Mouse (Mus musculus) forebrain, embryonic 12.5 days (tissue): ENCODE results near the gene Phc2. TPM values are rescaled to one million over a fixed set of nuclear protein-coding genes. Genes with fewer than 3 reads are reported as not detected.

Experiments
- ATAC-seq: fragments of 200-750 bp; cut with Nextera tagmentation; 2 replicates; pipeline ENCODE4 v1.8.0; 2017; ENCODE audit warnings: moderate TSS enrichment; ENCODE audit not compliant: low FRiP score
- H3K27ac ChIP-seq: fragments of 300-500 bp; sonication (generic); 2 replicates; pipeline ENCODE4 v1.5.1; 2016; ENCODE audit warnings: mild to moderate bottlenecking
- H3K27me3 ChIP-seq: fragments of 300-500 bp; sonication (generic); 2 replicates; pipeline ENCODE4 v1.6.1; 2016; ENCODE audit warnings: mild to moderate bottlenecking
- H3K36me3 ChIP-seq: fragments of 300-500 bp; sonication (generic); replicated peaks from 2 replicates; pipeline ENCODE4 v1.6.1; 2016; ENCODE audit warnings: mild to moderate bottlenecking
- H3K4me1 ChIP-seq: fragments of 300-500 bp; sonication (generic); 2 replicates; pipeline ENCODE4 v1.6.1; 2016
- H3K4me2 ChIP-seq: fragments of 300-500 bp; sonication (generic); 2 replicates; pipeline ENCODE4 v1.6.1; 2016; ENCODE audit warnings: mild to moderate bottlenecking, moderate library complexity
- H3K4me3 ChIP-seq: fragments of 300-500 bp; sonication (generic); replicated peaks from 2 replicates; pipeline ENCODE4 v1.5.1; 2016; ENCODE audit warnings: mild to moderate bottlenecking
- H3K9ac ChIP-seq: fragments of 300-500 bp; sonication (generic); 2 replicates; pipeline ENCODE4 v1.6.1; 2016; ENCODE audit warnings: mild to moderate bottlenecking
- H3K9me3 ChIP-seq: fragments of 300-500 bp; sonication (generic); 2 replicates; pipeline ENCODE4 v1.6.1; 2016
- WGBS: fragments of 180-500 bp; shearing (Covaris S2); methylation state at CpG from one replicate; pipeline ENCODE4 v1.1.7; 2016; 5-methylcytosine and 5-hydroxymethylcytosine counted together
- polyA plus RNA-seq: library from polyadenylated mRNA; unstranded; fragments of >200 nt; fragmentation: Nextera tagmentation; extraction: Ambion mirVana; gene quantifications from 2 replicates; pipeline ENCODE4 v1.2.1, GENCODE M21; 2016

Gene Phc2
- polyA plus RNA-seq, 1 experiment from 2014 or later = 148 TPM

DNA sequence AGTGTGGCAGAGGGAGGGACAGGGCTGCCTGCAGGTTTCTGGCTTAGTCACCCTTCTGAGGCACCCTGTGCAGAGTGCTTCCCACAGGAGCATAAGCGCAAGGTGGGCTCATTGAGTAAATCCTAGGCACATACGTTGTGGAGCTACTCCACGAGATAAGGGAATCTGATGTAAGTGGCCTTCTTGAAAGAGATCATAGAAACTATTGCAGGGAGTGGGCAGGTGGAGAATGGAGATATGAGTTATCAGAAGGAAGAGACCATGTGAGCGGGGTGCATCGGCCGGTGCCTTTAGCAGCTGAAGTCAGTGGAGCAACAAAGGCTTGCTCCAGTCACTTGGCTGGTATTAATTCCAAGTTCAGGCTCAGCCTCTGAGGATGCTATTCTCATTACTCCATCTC lies 105.5 kb downstream of the Phc2 start:
- Histone ChIP-seq H3K4me3 (no peak overlapping the region), H3K36me3 (peaks cover 10% of the 10 kb centered on the region), H3K4me2 (no peak overlapping the region), H3K9ac (no peak overlapping the region), H3K27me3 (no peaks in the 10 kb centered on the region), H3K4me1 (peaks cover 12% of the 10 kb centered on the region), H3K9me3 (peaks cover 7% of the 10 kb centered on the region), H3K27ac (no peak overlapping the region)
- no peak for ATAC-seq
- WGBS = 94% methylated on average over 6 of the region's 6 CpGs

DNA sequence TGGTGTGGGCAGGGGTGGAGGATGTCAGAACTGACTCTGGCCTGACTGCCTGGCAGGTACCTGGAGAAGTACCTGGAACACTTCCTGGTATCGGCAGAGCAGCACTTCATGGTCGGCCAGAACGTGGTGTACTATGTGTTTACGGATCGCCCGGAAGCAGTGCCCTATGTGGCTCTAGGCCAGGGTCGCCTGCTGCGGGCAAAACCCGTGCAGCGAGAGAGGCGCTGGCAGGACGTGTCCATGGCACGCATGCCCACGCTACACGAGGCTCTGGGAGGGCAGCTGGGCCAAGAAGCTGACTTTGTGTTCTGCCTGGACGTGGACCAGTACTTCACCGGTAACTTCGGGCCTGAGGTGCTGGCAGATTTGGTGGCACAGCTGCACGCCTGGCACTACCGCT lies 112.4 kb downstream of the Phc2 start:
- no peak overlapping the region for H3K4me3 ChIP-seq
- no peak overlapping the region for H3K27ac ChIP-seq
- ATAC-seq = no peak
- H3K27me3 ChIP-seq = no peaks in the 10 kb centered on the region
- H3K4me2 ChIP-seq = no peak overlapping the region
- 95% methylated on average over 20 of the region's 20 CpGs for WGBS
- no peak overlapping the region for H3K9ac ChIP-seq
- H3K4me1 ChIP-seq = no peaks in the 10 kb centered on the region
- H3K9me3 ChIP-seq = peaks cover 7% of the 10 kb centered on the region
- peaks cover 2% of the 10 kb centered on the region; the same call in 1 of the 2 replicates for H3K36me3 ChIP-seq

DNA sequence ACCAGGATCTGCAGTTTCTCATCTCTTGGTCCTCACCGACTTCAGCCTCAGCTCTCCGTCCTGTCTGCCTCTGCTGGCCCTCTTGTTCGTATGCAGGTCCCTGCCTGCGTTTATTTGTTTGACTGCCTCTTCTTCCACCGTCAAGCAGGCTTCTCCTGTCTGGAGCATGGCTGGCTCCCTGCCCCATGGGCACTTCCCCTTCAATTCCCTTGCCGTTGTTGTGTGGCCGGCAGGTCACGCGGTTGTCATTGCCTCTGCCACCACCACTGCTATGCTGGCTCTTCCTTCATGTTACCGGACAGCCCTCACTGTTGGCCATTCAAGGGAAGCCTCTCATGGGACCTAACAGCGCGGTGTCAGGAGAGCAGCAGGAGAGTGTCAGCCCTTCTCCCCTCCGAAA lies 113.6 kb downstream of the Phc2 start:
- no peaks in the 10 kb centered on the region for H3K27me3 ChIP-seq
- H3K9me3 ChIP-seq = peaks cover 2% of the 10 kb centered on the region
- no peak for ATAC-seq
- H3K4me3 ChIP-seq = no peak overlapping the region
- no peak overlapping the region for H3K27ac ChIP-seq
- WGBS = 83% methylated on average over 13 of the region's 13 CpGs
- H3K4me2 ChIP-seq = no peak overlapping the region
- peaks cover 14% of the 10 kb centered on the region for H3K36me3 ChIP-seq
- no peak overlapping the region for H3K9ac ChIP-seq
- H3K4me1 ChIP-seq = no peaks in the 10 kb centered on the region

DNA sequence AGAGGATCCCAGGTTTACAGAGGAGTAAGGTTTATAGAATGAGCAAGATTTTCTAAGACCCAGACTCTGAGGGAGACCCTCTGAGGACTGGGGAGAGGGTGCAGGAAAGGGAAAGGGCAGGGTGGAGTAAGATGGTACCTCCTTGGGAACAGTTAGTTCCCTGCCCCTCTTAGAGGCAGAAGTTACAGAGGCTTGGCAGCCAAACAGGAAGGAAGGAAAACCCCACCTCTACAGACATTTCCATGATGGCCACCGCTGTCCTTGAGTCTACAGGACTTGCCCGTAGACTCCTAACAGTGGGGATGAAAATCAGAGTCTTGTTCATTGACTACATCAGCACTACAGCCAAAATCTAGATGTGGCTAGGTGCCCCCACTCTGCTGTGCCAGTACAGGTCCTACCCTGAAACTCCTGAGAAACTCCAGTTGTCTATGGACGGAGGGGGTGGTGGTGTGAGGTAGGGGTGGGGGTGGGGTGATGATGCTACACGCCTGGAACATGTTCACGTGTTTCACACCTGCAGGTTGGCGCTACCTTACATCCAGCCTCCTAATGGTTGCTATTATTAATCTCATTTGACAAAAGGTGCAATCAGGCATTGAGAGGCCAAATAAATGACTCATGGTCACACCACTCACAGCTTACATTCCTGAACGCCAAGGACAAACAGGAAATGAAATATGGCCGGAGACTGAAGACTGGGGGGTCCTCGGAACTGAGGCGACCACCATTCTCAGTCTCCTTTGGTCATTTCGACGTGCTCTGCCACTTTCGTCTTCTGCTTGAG lies 115.3 kb downstream of the Phc2 start:
- no peaks in the 10 kb centered on the region for H3K27me3 ChIP-seq
- H3K4me2 ChIP-seq = no peak overlapping the region
- 86% methylated on average over 13 of the region's 13 CpGs for WGBS
- ATAC-seq = no peak
- peaks cover 31% of the 10 kb centered on the region for H3K36me3 ChIP-seq
- no peak overlapping the region for H3K9ac ChIP-seq
- H3K27ac ChIP-seq = no peak overlapping the region
- no peaks in the 10 kb centered on the region for H3K4me1 ChIP-seq
- H3K9me3 ChIP-seq = no peaks in the 10 kb centered on the region
- no peak overlapping the region for H3K4me3 ChIP-seq

DNA sequence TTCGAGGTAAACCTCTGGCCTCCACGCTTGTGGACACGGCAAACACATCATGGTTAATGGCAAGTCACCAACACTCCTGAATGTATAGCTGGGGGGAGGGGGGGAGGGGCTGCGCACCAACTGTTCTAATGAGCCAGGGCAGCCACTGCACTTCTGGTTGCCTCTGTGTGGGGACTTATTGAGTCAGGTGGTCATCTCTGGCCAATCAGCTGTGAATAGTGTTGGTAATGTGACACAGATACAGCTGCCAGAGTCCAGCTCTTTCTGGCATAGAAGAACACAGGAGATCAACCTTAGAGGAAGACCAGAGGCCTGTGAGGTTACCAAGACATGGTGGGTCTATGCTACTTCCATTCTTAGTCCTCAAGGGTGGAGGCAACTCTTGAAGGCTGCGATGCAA lies 116.2 kb downstream of the Phc2 start:
- Histone ChIP-seq H3K9me3 (no peaks in the 10 kb centered on the region), H3K4me1 (no peaks in the 10 kb centered on the region), H3K27me3 (no peaks in the 10 kb centered on the region), H3K4me2 (no peak overlapping the region), H3K9ac (no peak overlapping the region), H3K36me3 (peaks cover 39% of the 10 kb centered on the region), H3K27ac (no peak overlapping the region), H3K4me3 (no peak overlapping the region)
- ATAC-seq = no peak
- WGBS = 81% methylated on average over 5 of the region's 5 CpGs

DNA sequence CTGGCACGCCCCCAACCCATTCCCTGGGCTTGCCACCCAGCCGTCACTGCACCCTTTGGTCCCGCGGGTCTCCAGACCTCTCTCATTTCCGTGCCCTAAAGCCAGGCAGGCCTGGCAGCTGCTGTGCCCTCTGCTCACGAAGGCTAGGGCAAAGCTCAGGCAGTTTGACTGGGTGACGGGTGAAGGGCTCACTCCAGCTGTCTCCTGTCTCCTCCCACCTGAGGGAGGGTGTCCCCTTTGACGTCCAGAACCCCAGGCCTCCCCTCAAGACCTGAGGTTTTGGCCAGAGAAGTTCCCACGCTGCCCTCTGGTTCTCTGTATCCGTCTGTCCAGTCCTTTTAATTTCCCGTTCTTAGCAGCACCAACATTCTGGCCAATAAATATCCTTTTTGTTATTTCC lies 119.3 kb downstream of the Phc2 start:
- Histone ChIP-seq H3K9me3 (no peaks in the 10 kb centered on the region), H3K4me3 (no peak overlapping the region), H3K27ac (no peak overlapping the region), H3K4me2 (no peak overlapping the region), H3K36me3 (peaks cover 69% of the 10 kb centered on the region), H3K27me3 (no peaks in the 10 kb centered on the region), H3K9ac (no peak overlapping the region), H3K4me1 (no peaks in the 10 kb centered on the region; the same call in 1 of the 2 replicates)
- WGBS = 91% methylated on average over 11 of the region's 11 CpGs
- ATAC-seq = no peak

DNA sequence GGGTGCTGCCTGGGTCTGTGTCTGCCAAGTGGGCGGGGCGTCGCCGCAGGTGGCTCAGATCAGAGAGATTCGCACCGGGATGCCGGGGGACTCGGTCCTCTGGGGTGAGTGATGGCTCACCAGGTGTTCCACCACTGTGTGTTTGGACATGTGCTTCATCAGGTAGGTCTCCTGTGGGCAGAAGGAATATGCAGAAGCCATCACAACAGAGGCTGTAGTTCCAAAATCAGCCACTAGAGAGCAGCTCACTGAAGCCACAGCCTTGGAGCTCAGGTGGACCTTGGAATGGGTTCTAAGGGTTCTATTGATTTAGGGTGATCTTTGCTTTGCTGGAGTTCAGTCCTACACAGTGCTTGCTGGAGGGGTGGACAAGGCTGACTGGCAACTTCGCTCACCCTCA lies 120.0 kb downstream of the Phc2 start:
- ATAC-seq = no peak
- peaks cover 76% of the 10 kb centered on the region for H3K36me3 ChIP-seq

DNA sequence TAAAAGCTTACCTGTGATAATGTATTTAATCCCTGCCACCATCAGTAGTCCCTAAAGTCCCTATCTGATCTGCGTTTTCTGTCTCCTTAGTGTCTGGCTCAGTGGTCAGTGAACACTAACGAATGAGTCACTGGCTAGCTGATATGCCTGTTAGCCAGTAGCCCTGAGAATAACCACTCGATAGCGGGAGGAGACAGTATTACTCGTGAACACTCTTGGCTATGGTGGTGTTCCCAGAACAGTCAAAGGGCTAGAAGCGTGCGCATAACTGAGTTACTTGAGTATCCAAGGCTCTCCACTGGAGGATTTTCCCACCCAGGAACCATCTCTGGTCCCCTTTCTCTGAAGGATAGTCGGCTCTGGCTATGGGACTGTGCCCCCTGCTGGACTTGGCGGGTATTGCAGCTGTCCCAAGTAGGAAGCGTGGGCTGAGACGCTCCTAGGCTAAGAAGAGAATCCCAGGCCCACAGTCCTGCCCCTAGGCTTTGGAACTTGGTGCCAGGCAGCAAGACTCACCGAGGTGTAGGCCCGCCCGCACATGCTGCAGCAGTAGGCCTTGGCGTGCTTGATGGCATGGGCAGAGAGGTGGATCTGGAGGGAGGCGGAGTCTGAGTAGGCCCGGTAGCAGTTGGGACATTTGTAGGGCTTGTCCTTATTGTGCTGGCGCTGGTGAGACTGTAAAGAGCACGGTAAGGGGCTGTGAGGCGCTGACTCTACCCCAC lies 122.2 kb downstream of the Phc2 start:
- H3K27me3 ChIP-seq = no peaks in the 10 kb centered on the region
- no peak overlapping the region for H3K9ac ChIP-seq
- 45% methylated on average over 20 of the region's 20 CpGs for WGBS
- ATAC-seq = peak; percentile 65; the same call in 1 of the 2 replicates
- H3K27ac ChIP-seq = 0 out of 2 replicates have a peak overlapping the region, but pooled peaks have one; percentile 56
- peaks cover 97% of the 10 kb centered on the region for H3K36me3 ChIP-seq
- no peak overlapping the region for H3K4me3 ChIP-seq
- no peaks in the 10 kb centered on the region; the same call in 1 of the 2 replicates for H3K4me1 ChIP-seq
- no peaks in the 10 kb centered on the region for H3K9me3 ChIP-seq
- H3K4me2 ChIP-seq = no peak overlapping the region

More for the DNA sequence above, 120.0 kb downstream of the Phc2 start:
- Histone ChIP-seq H3K4me3 (no peak overlapping the region), H3K27ac (no peak overlapping the region), H3K9me3 (no peaks in the 10 kb centered on the region), H3K27me3 (no peaks in the 10 kb centered on the region), H3K4me2 (no peak overlapping the region), H3K4me1 (no peaks in the 10 kb centered on the region; the same call in 1 of the 2 replicates), H3K9ac (no peak overlapping the region)
- 93% methylated on average over 9 of the region's 9 CpGs for WGBS

DNA sequence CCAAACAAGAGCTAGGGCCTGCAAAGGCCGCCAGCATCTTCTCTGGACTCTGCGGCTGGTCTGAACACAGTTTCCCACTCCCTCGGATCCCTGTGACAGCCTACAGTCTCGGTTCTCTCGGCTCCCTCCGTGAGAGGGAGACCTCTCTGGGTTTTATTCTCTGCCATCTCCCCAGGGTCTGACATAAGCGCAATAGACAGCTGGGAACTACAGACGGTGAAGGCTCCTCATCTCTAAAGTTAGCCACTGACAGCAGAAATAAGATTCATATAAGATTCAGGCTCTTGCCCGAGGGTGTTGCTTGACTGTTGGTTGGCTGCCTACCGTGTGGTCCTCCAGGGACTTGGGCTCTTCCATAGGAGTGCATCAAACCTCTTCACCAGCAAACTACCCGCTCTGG lies 123.1 kb downstream of the Phc2 start:
- Histone ChIP-seq H3K9me3 (no peaks in the 10 kb centered on the region), H3K27ac (0 out of 2 replicates have a peak overlapping the region, but pooled peaks have one; percentile 15), H3K36me3 (peaks cover 97% of the 10 kb centered on the region), H3K27me3 (no peaks in the 10 kb centered on the region), H3K4me3 (no peak overlapping the region), H3K4me1 (no peaks in the 10 kb centered on the region; the same call in 1 of the 2 replicates), H3K9ac (no peak overlapping the region), H3K4me2 (no peak overlapping the region)
- ATAC-seq = no peak
- WGBS = 85% methylated on average over 11 of the region's 11 CpGs

DNA sequence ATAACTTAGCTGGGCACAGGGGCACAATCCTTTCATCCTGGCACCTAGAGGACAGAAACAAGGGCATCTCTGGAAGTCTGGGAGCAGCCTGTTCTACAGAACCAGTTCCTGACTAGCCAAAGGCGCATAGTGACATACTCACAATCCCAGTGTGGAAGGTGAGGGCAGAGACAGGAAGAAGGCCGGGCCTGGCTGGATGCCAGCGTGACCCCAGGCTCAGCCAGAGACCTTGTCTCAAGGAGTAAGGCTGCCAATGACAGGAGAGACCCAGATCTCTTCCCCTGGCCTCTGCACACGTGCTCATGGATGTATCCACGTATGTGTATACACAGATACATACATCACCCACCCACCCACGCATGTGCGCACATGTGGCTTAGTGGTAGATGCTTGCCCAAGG lies 127.5 kb downstream of the Phc2 start:
- H3K9me3 ChIP-seq = no peaks in the 10 kb centered on the region
- no peak overlapping the region for H3K4me3 ChIP-seq
- no peak overlapping the region for H3K27ac ChIP-seq
- no peak overlapping the region for H3K9ac ChIP-seq
- WGBS = 92% methylated on average over 7 of the region's 7 CpGs
- no peaks in the 10 kb centered on the region for H3K27me3 ChIP-seq
- H3K4me1 ChIP-seq = no peaks in the 10 kb centered on the region; the same call in 1 of the 2 replicates
- ATAC-seq = no peak
- no peak overlapping the region for H3K4me2 ChIP-seq
- peaks cover 98% of the 10 kb centered on the region for H3K36me3 ChIP-seq

DNA sequence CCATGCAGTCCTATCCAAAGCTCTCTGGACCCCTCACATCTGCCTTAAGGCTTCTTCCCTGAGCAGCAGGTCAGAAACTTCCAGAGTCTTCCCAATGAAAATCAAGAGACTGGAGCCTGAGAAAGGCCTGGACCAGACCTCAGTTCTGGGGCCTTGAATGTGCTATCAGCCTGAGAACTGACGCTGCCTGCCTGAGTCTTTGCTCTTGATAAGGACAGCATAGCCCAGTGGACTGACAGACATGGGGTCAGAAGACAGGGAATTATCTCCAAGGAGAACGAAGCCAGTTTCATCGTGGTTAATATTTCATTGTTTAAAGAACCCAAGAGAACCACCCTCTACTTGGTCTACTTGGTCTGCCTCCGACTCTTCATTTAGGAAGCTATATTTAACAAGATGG lies 128.1 kb downstream of the Phc2 start:
- Histone ChIP-seq H3K4me1 (no peaks in the 10 kb centered on the region), H3K4me3 (no peak overlapping the region), H3K36me3 (peaks cover 98% of the 10 kb centered on the region), H3K27ac (no peak overlapping the region), H3K4me2 (no peak overlapping the region), H3K9me3 (no peaks in the 10 kb centered on the region), H3K9ac (no peak overlapping the region), H3K27me3 (no peaks in the 10 kb centered on the region)
- no peak for ATAC-seq
- WGBS = 92% methylated on average over 4 of the region's 4 CpGs

DNA sequence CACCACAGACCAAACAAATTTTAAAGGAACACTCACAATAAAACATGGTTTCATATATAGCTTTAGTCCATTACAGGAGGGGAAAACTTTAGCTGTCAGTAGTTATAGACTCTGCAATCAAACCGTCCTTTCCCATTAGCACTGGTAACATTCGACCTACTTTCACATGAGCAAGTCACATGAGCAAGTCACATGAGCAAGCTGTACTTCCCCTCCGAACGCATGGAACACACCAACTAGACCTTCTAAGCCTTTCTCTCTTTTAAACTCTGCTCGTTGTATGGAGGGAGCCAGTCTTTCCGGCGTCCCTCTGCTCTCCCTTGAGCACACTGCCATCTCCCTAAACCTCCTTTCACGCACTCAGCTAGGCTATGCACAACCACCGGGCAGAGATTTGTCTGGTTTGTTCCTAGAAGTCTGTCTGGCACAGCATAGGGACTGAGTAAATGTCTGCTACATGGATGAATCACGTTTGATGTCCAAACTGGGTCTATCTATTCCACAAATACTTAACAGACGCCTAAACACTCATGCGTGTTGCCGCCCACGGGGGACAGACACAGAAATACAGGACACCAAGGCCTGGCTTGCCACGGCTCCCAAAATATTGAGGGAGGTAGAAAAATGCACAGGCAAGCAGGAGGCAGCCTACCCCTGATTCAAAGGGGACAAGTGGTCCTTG lies 130.6 kb downstream of the Phc2 start:
- Histone ChIP-seq H3K4me2 (no peak overlapping the region), H3K9me3 (no peaks in the 10 kb centered on the region), H3K27ac (no peak overlapping the region), H3K36me3 (peaks cover 86% of the 10 kb centered on the region), H3K27me3 (no peaks in the 10 kb centered on the region), H3K4me3 (no peak overlapping the region), H3K4me1 (no peaks in the 10 kb centered on the region), H3K9ac (no peak overlapping the region)
- WGBS = 92% methylated on average over 15 of the region's 15 CpGs
- ATAC-seq = no peak
